Mouse (Mus musculus) CH12.LX (cell line): Measurements from ENCODE around the gene Ppp1r27. TPM values are rescaled to one million over a fixed set of nuclear protein-coding genes. Genes with fewer than 3 reads are reported as not detected.

Experiments used
- DNase-seq: peaks from one replicate; pipeline ENCODE4 v3.0.0-alpha.2; 2013; ENCODE audit errors: extremely low read depth
- H3K27ac ChIP-seq: 2 replicates; pipeline ENCODE4 v1.5.1; 2012; ENCODE audit warnings: low read depth, mild to moderate bottlenecking, control low read depth, moderate library complexity; ENCODE audit not compliant: insufficient read depth
- H3K27me3 ChIP-seq: replicated peaks from 2 replicates; pipeline ENCODE3; 2012; ENCODE audit warnings: inconsistent platforms
- H3K36me3 ChIP-seq, 2 experiments: replicated peaks in 1 of 2; 2 replicates each; pipeline versions ENCODE3 to v1.6.1; 2012; ENCODE audit warnings: inconsistent platforms in 1 of 2, low read length in 1 of 2, mild to moderate bottlenecking in 1 of 2, mixed read lengths in 1 of 2, moderate library complexity in 1 of 2; ENCODE audit not compliant: control insufficient read depth in 1 of 2, insufficient read depth in 1 of 2
- H3K4me1 ChIP-seq, 2 experiments: 2 replicates each; pipeline ENCODE4 v1.6.1; 2012; ENCODE audit warnings: inconsistent platforms in 1 of 2, moderate library complexity in 1 of 2; ENCODE audit not compliant: insufficient read depth in 2 of 2, control insufficient read depth in 1 of 2
- H3K4me2 ChIP-seq: 2 replicates; pipeline ENCODE4 v1.6.1; 2012; ENCODE audit warnings: low read depth, mild to moderate bottlenecking, control low read depth; ENCODE audit not compliant: poor library complexity, insufficient read depth, severe bottlenecking
- H3K4me3 ChIP-seq, 3 experiments: fragments of 150-350 bp in 1 of 3; sonication (generic) in 1 of 3; replicated peaks in 1 of 3; 2 replicates each; pipeline versions ENCODE3 to v1.5.1; 2011 to 2012; ENCODE audit warnings: low read depth in 2 of 3, low read length in 2 of 3, mild to moderate bottlenecking in 2 of 3, moderate library complexity in 2 of 3, control low read depth in 1 of 3, improper control_type of control experiment in 1 of 3, inconsistent platforms in 1 of 3, mixed read lengths in 1 of 3; ENCODE audit not compliant: poor library complexity in 1 of 3
- H3K79me2 ChIP-seq: replicated peaks from 2 replicates; pipeline ENCODE4 v1.6.1; 2012; ENCODE audit warnings: mild to moderate bottlenecking, moderate library complexity; ENCODE audit not compliant: control insufficient read depth, poor library complexity, insufficient read depth, severe bottlenecking; ENCODE audit errors: extremely low read depth
- H3K9ac ChIP-seq: 2 replicates; pipeline ENCODE4 v1.6.1; 2012; ENCODE audit warnings: low read depth, mild to moderate bottlenecking, control low read depth, moderate library complexity; ENCODE audit not compliant: insufficient read depth
- H3K9me3 ChIP-seq: replicated peaks from 2 replicates; pipeline ENCODE3; 2012; ENCODE audit warnings: low read length, inconsistent platforms, mixed read lengths
- BHLHE40 ChIP-seq: IDR thresholded peaks from 2 replicates; pipeline ENCODE4 v1.6.1; 2011; ENCODE audit warnings: mild to moderate bottlenecking, low read depth, low read length, improper control_type of control experiment
- CHD1 ChIP-seq: IDR thresholded peaks from 2 replicates; pipeline ENCODE4 v1.6.1; 2012; ENCODE audit warnings: low read depth, low read length, improper control_type of control experiment, inconsistent platforms
- CHD2 ChIP-seq: IDR thresholded peaks from 2 replicates; pipeline ENCODE4 v1.6.1; 2011; ENCODE audit warnings: low read length, improper control_type of control experiment
- ELF1 ChIP-seq: IDR thresholded peaks from 2 replicates; pipeline ENCODE4 v1.6.1; 2014; ENCODE audit warnings: low read depth, mild to moderate bottlenecking, inconsistent platforms, low read length, improper control_type of control experiment
- HCFC1 ChIP-seq: IDR thresholded peaks from 2 replicates; pipeline ENCODE4 v1.6.1; 2012; ENCODE audit warnings: low read depth, mild to moderate bottlenecking, inconsistent platforms, low read length, improper control_type of control experiment
- MAX ChIP-seq: IDR thresholded peaks from 2 replicates; pipeline ENCODE4 v1.6.1; 2011; ENCODE audit warnings: low read length, improper control_type of control experiment
- MAZ ChIP-seq: IDR thresholded peaks from 2 replicates; pipeline ENCODE4 v1.6.1; 2012; ENCODE audit warnings: low read depth, mild to moderate bottlenecking, inconsistent platforms, low read length, improper control_type of control experiment, moderate library complexity
- MEF2A ChIP-seq: IDR thresholded peaks from 2 replicates; pipeline ENCODE4 v1.6.1; 2014; ENCODE audit warnings: low read depth, mild to moderate bottlenecking, inconsistent platforms, low read length, improper control_type of control experiment, borderline replicate concordance
- MXI1 ChIP-seq: IDR thresholded peaks from 2 replicates; pipeline ENCODE4 v1.6.1; 2011; ENCODE audit warnings: mild to moderate bottlenecking, low read depth, low read length, improper control_type of control experiment
- MYC ChIP-seq: IDR thresholded peaks from 2 replicates; pipeline ENCODE4 v1.6.1; 2011; ENCODE audit warnings: low read depth, mild to moderate bottlenecking, improper control_type of control experiment, low read length
- PAX5 ChIP-seq: IDR thresholded peaks from 2 replicates; pipeline ENCODE4 v1.6.1; 2012; ENCODE audit warnings: low read length, inconsistent platforms, mixed read lengths
- POLR2A ChIP-seq: IDR thresholded peaks from 2 replicates; pipeline ENCODE4 v1.6.1; 2011; ENCODE audit warnings: low read depth, mild to moderate bottlenecking, improper control_type of control experiment, low read length
- RAD21 ChIP-seq: IDR thresholded peaks from 2 replicates; pipeline ENCODE4 v1.6.1; 2011; ENCODE audit warnings: low read depth, mild to moderate bottlenecking, low read length, improper control_type of control experiment, moderate library complexity
- TBP ChIP-seq: conservative IDR thresholded peaks from 2 replicates; pipeline ENCODE4 v1.6.1; 2011; ENCODE audit warnings: low read depth, low read length, improper control_type of control experiment
- USF2 ChIP-seq: conservative IDR thresholded peaks from 2 replicates; pipeline ENCODE4 v1.6.1; 2011; ENCODE audit warnings: low read depth, low read length, improper control_type of control experiment
- ZC3H11A ChIP-seq: IDR thresholded peaks from 2 replicates; pipeline ENCODE4 v1.6.1; 2012; ENCODE audit warnings: low read depth, mild to moderate bottlenecking, inconsistent platforms, low read length, improper control_type of control experiment
- ZNF384 ChIP-seq: IDR thresholded peaks from 2 replicates; pipeline ENCODE4 v1.6.1; 2012; ENCODE audit warnings: low read depth, low read length, improper control_type of control experiment, inconsistent platforms
- dilution Hi-C: fragments of 300-500 bp; cut with MboI; formaldehyde crosslinking; loops from 2 replicates; pipeline ENCODE4 v1.14.3; 2020; ENCODE audit warnings: low sequenced_read_pairs; ENCODE audit not compliant: extremely low pct_unique_long_range_greater_than_20kb, extremely low pct_ligation_motif_present
- in situ Hi-C: fragments of 300-500 bp; cut with MboI; formaldehyde crosslinking; loops from 3 replicates; pipeline ENCODE4 v1.14.3; 2019; ENCODE audit warnings: low sequenced_read_pairs, low pct_ligation_motif_present, low pct_unique_long_range_greater_than_20kb, mixed read lengths
- polyA plus RNA-seq: library from polyadenylated mRNA; unstranded; fragments of >175 nt; gene quantifications from 2 replicates; pipeline ENCODE4 v1.2.1, GENCODE M21; 2012; ENCODE audit warnings: low read depth; ENCODE audit not compliant: insufficient read length
- total RNA-seq, 2 experiments: library from RNA; depleted of rRNA; stranded (reverse); fragments of 300-350 nt in 1 of 2; fragments of >200 nt in 1 of 2; gene quantifications; 2 replicates each; pipeline ENCODE4 v1.2.3; 2012 to 2014

Ppp1r27 gene
- total and polyA plus RNA-seq, 3 experiments = not detected

DNA sequence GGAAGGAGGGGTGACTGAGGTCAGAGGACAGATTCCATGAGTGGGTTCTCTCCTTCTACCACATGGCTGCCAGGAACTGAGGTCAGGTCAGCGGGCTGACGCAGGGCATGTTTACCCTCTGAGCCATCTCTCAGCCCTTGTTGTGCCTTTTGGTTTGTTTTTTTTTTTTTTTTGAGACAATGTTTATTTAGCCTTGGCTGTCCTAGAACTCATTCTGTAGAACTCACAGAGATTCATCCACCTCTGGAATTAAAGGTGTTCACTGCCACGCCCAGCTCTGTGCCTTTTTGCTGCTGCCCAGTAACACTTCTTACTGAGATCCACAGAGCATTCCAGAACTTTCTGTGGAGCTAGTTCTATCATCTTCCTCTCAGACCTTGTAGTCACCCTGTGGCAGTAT lies 45.3 kb downstream of the Ppp1r27 start:
- peaks cover 2% of the 10 kb centered on the region for H3K27me3 ChIP-seq
- H3K4me2 ChIP-seq = no peak overlapping the region
- dilution Hi-C loops (no loop called here), in situ Hi-C loops (no loop called here)
- no peak overlapping the region for H3K9ac ChIP-seq
- no peaks in the 10 kb centered on the region for H3K36me3 ChIP-seq
- no peak overlapping the region for H3K4me3 ChIP-seq
- H3K9me3 ChIP-seq = no peaks in the 10 kb centered on the region
- DNase-seq = no peak
- TF ChIP-seq MAX (no peak), MEF2A (no peak), CHD1 (no peak)
- no peak overlapping the region for H3K27ac ChIP-seq
- no peaks in the 10 kb centered on the region for H3K79me2 ChIP-seq
- H3K4me1 ChIP-seq = peaks cover 5 to 10% of the 10 kb centered on the region in 2 experiments

- H3K4me2 ChIP-seq = no peak overlapping the region
- H3K79me2 ChIP-seq = no peaks in the 10 kb centered on the region
- dilution Hi-C loops = no loop called here
- H3K9me3 ChIP-seq = no peaks in the 10 kb centered on the region
- H3K4me3 ChIP-seq = no peak overlapping the region
- H3K27ac ChIP-seq = no peak overlapping the region
- DNase-seq = no peak
- TF ChIP-seq BHLHE40 (no peak), USF2 (no peak), HCFC1 (no peak), MXI1 (no peak), MAZ (no peak), ELF1 (no peak), CHD1 (no peak), RAD21 (no peak), POLR2A (no peak), PAX5 (no peak), CHD2 (no peak)
- in situ Hi-C loops = no loop called here
- H3K36me3 ChIP-seq = peaks cover 21 to 32% of the 10 kb centered on the region in 2 experiments
- no peaks in the 10 kb centered on the region for H3K27me3 ChIP-seq
- H3K4me1 ChIP-seq = no peaks in the 10 kb centered on the region
- H3K9ac ChIP-seq = no peak overlapping the region
Measured at GRCm38 (mm10) chr11:120501701-120502100, 49.2 kb downstream of the Ppp1r27 start.

DNA sequence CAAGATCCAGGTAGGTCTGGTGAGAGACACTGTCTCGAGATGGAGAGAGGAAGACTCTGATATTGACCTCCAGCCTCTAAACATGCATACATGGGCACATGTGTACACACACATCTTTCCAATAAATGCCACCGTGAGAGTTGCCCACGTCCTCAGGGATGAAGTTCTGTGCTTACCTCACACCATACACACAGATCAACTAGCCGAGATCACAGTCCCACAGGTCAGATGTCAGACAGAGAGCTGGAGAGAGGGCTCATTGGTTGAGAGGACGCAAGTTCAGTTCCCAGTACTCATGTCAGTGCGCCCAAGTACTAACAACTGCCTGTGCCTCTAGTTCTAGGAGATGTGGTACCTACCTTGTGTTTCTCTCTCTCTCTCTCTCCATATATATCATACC lies 49.9 kb downstream of the Ppp1r27 start:
- no peaks in the 10 kb centered on the region for H3K79me2 ChIP-seq
- TF ChIP-seq MAZ (no peak), ZC3H11A (no peak), CHD2 (no peak), TBP (no peak), MYC (no peak), ZNF384 (no peak), ELF1 (no peak)
- dilution Hi-C loops (no loop called here), in situ Hi-C loops (no loop called here)
- peaks cover 26 to 39% of the 10 kb centered on the region in 2 experiments for H3K36me3 ChIP-seq
- H3K27ac ChIP-seq = no peak overlapping the region
- no peaks in the 10 kb centered on the region for H3K27me3 ChIP-seq
- DNase-seq = no peak
- H3K4me1 ChIP-seq = no peaks in the 10 kb centered on the region
- H3K4me3 ChIP-seq = no peak overlapping the region
- H3K9me3 ChIP-seq = no peaks in the 10 kb centered on the region
- no peak overlapping the region for H3K9ac ChIP-seq
- no peak overlapping the region for H3K4me2 ChIP-seq
